Mouse (Mus musculus) lung, embryonic 14.5 days (tissue): Measurements from ENCODE around the gene Tbcc. TPM values are rescaled to one million over a fixed set of nuclear protein-coding genes. Genes with fewer than 3 reads are reported as not detected.

Experiments
- ATAC-seq: fragments of 200-750 bp; cut with Nextera tagmentation; 2 replicates; pipeline ENCODE4 v1.8.0; 2017; ENCODE audit warnings: mild to moderate bottlenecking, moderate TSS enrichment, moderate library complexity; ENCODE audit not compliant: insufficient read depth
- DNase-seq: peaks from one replicate; pipeline ENCODE4 v3.0.0-alpha.2; 2015
- H3K27ac ChIP-seq: fragments of 300-500 bp; sonication (generic); 2 replicates; pipeline ENCODE4 v1.5.1; 2014; ENCODE audit warnings: low read depth, mild to moderate bottlenecking, moderate library complexity
- H3K27me3 ChIP-seq: fragments of 300-500 bp; sonication (generic); 2 replicates; pipeline ENCODE4 v1.6.1; 2014; ENCODE audit warnings: low read length, control low read depth; ENCODE audit not compliant: insufficient read depth
- H3K36me3 ChIP-seq: fragments of 300-500 bp; sonication (generic); 2 replicates; pipeline ENCODE4 v1.6.1; 2014; ENCODE audit warnings: control low read depth; ENCODE audit not compliant: insufficient read depth
- H3K4me1 ChIP-seq: fragments of 300-500 bp; sonication (generic); 2 replicates; pipeline ENCODE4 v1.6.1; 2014; ENCODE audit warnings: antibody characterized with exemption, control low read depth; ENCODE audit not compliant: insufficient read depth
- H3K4me2 ChIP-seq: fragments of 300-500 bp; sonication (generic); 2 replicates; pipeline ENCODE4 v1.6.1; 2014; ENCODE audit warnings: mild to moderate bottlenecking
- H3K4me3 ChIP-seq: fragments of 300-500 bp; sonication (generic); 2 replicates; pipeline ENCODE4 v1.5.1; 2014; ENCODE audit warnings: low read depth, low read length
- H3K9ac ChIP-seq: fragments of 300-500 bp; sonication (generic); 2 replicates; pipeline ENCODE4 v1.6.1; 2014
- H3K9me3 ChIP-seq: fragments of 300-500 bp; sonication (generic); 2 replicates; pipeline ENCODE4 v1.6.1; 2016; ENCODE audit warnings: low read depth, low read length, control low read depth
- CTCF ChIP-seq: IDR thresholded peaks from 2 replicates; pipeline ENCODE4 v1.5.1; 2016; ENCODE audit warnings: antibody characterized with exemption, low read depth
- WGBS: fragments of 180-500 bp; shearing (Covaris S2); extraction: QIAGEN DNeasy Blood & Tissue Kit; methylation state at CpG from one replicate; pipeline ENCODE4 v1.1.7; 2014; 5-methylcytosine and 5-hydroxymethylcytosine counted together
- polyA plus RNA-seq: library from polyadenylated mRNA; unstranded; fragments of >200 nt; fragmentation: Nextera tagmentation; extraction: Ambion mirVana; gene quantifications from 2 replicates; pipeline ENCODE4 v1.2.1, GENCODE M21; 2014

Tbcc gene
- polyA plus RNA-seq, 1 experiment from 2014 or later, result 61.2 TPM

- 19% methylated on average over 19 of the region's 19 CpGs for WGBS
- ATAC-seq (peak; percentile 79), DNase-seq (peak; percentile 89)
- Histone ChIP-seq H3K4me1 (no peaks in the 10 kb centered on the region), H3K9me3 (no peaks in the 10 kb centered on the region), H3K4me2 (no peak overlapping the region), H3K27me3 (no peaks in the 10 kb centered on the region), H3K27ac (no peak overlapping the region), H3K36me3 (no peaks in the 10 kb centered on the region), H3K9ac (no peak overlapping the region), H3K4me3 (no peak overlapping the region)
- TF ChIP-seq CTCF, result peak; percentile 95
Measured at GRCm38 (mm10) chr17:46903876-46904490, 13.5 kb downstream of the Tbcc start.

DNA sequence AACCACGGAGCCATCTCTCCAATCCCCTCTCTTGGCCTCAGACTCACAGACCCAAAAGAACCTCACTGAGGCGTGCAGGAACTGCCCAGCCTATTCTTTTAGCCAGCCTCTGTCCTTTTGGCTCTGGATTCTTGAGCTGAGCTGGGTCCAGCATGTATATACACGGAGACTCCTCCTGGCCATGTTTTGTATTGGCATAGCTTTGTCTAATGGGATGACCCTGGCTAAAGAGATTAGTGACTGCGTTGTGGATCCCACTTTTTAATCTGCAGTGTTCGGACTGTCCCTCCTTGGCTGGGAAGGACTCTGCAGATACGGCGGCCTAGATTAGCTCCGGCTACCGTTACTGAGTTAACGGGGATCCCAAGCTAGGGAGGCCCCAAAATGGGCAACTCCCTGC is 19.7 kb downstream of the Tbcc start, which contains the start of gene Prph2:
TSS of gene Prph2 (plus strand) at position 274 of the 400 bp plus-strand sequence.
- Histone ChIP-seq H3K27ac (no peak within 1 kb of the TSS), H3K9ac (no peak within 1 kb of the TSS), H3K9me3 (no peaks in the 10 kb centered on the region), H3K4me3 (no peak within 1 kb of the TSS), H3K4me1 (no peaks in the 10 kb centered on the region), H3K27me3 (no peaks in the 10 kb centered on the region), H3K36me3 (no peaks in the 10 kb centered on the region), H3K4me2 (no peak within 1 kb of the TSS)
- 86% methylated on average over 10 of the region's 10 CpGs for WGBS
- DNase-seq, result no peak
- ATAC-seq, result no peak
- TF ChIP-seq CTCF, result no peak

- Histone ChIP-seq H3K9me3 (no peaks in the 10 kb centered on the region), H3K36me3 (no peaks in the 10 kb centered on the region), H3K27me3 (no peaks in the 10 kb centered on the region), H3K9ac (no peak overlapping the region), H3K4me3 (no peak overlapping the region), H3K27ac (no peak overlapping the region), H3K4me2 (no peak overlapping the region), H3K4me1 (no peaks in the 10 kb centered on the region)
- WGBS, result 32% methylated on average over 6 of the region's 6 CpGs
- no peak for DNase-seq
- TF ChIP-seq CTCF, result no peak
- no peak for ATAC-seq
Measured at GRCm38 (mm10) chr17:46912331-46912730, 21.8 kb downstream of the Tbcc start.

GRCm38 (mm10) chr17:46915129-46915528 is 24.6 kb downstream of the Tbcc start:
- DNase-seq, result no peak
- Histone ChIP-seq H3K36me3 (no peaks in the 10 kb centered on the region), H3K9ac (no peak overlapping the region), H3K27me3 (no peaks in the 10 kb centered on the region), H3K4me2 (no peak overlapping the region), H3K4me1 (no peaks in the 10 kb centered on the region), H3K27ac (no peak overlapping the region), H3K9me3 (no peaks in the 10 kb centered on the region), H3K4me3 (no peak overlapping the region)
- TF ChIP-seq CTCF, result no peak
- ATAC-seq, result no peak
- WGBS, result 56% methylated on average over 3 of the region's 3 CpGs

GRCm38 (mm10) chr17:46918951-46919350 is 28.5 kb downstream of the Tbcc start:
- Histone ChIP-seq H3K27me3 (no peaks in the 10 kb centered on the region), H3K4me1 (no peaks in the 10 kb centered on the region), H3K4me3 (no peak overlapping the region), H3K9ac (no peak overlapping the region), H3K9me3 (no peaks in the 10 kb centered on the region), H3K36me3 (no peaks in the 10 kb centered on the region), H3K27ac (no peak overlapping the region), H3K4me2 (no peak overlapping the region)
- ATAC-seq (no peak), DNase-seq (no peak)
- TF ChIP-seq CTCF, result no peak
- WGBS, result 15% methylated on average over 4 of the region's 4 CpGs

- WGBS, result 46% methylated on average over 6 of the region's 6 CpGs
- peak; percentile 88 for DNase-seq
- H3K4me1 ChIP-seq, result no peaks in the 10 kb centered on the region
- no peak for TF ChIP-seq CTCF
- H3K9me3 ChIP-seq, result no peaks in the 10 kb centered on the region
- H3K27me3 ChIP-seq, result no peaks in the 10 kb centered on the region
- H3K9ac ChIP-seq, result no peak overlapping the region
- no peak overlapping the region for H3K4me2 ChIP-seq
- H3K4me3 ChIP-seq, result no peak overlapping the region
- H3K27ac ChIP-seq, result no peak overlapping the region
- no peaks in the 10 kb centered on the region for H3K36me3 ChIP-seq
- ATAC-seq, result no peak
Measured at GRCm38 (mm10) chr17:46920855-46921254, 30.4 kb downstream of the Tbcc start.

GRCm38 (mm10) chr17:46926192-46926591 is 35.7 kb downstream of the Tbcc start:
- Histone ChIP-seq H3K4me3 (no peak overlapping the region), H3K27me3 (no peaks in the 10 kb centered on the region), H3K27ac (no peak overlapping the region), H3K9ac (no peak overlapping the region), H3K36me3 (peaks cover 34% of the 10 kb centered on the region), H3K4me1 (no peaks in the 10 kb centered on the region), H3K4me2 (no peak overlapping the region), H3K9me3 (no peaks in the 10 kb centered on the region)
- ATAC-seq, result no peak
- TF ChIP-seq CTCF, result no peak
- 55% methylated on average over 5 of the region's 6 CpGs for WGBS
- DNase-seq, result no peak
